Mouse (Mus musculus): Measurements from ENCODE around the gene Pink1. TPM values are rescaled to one million over a fixed set of nuclear protein-coding genes. Genes with fewer than 3 reads are reported as not detected.

Pink1 gene
- polyA plus RNA-seq, 1 experiment from 2014 or later = 24.1 TPM

- peak overlapping the region; percentile 75; the same call in 1 of the 2 replicates for H3K27ac ChIP-seq (ENCODE audit: low read length)
- H3K9me3 ChIP-seq (ENCODE audit: control insufficient read depth, low read depth, low read length) = no peaks in the 10 kb centered on the region
- H3K4me3 ChIP-seq (ENCODE audit: low read depth, low read length) = no peak overlapping the region
- no peaks in the 10 kb centered on the region for H3K36me3 ChIP-seq (ENCODE audit: control insufficient read depth, insufficient read depth, low read length)
- no peaks in the 10 kb centered on the region for H3K27me3 ChIP-seq (ENCODE audit: control insufficient read depth, insufficient read depth, low read length)
- no peak for ATAC-seq (ENCODE audit: insufficient number of reproducible peaks, insufficient read depth, low FRiP score, low read depth)
- 89% methylated on average over 3 of the region's 3 CpGs for WGBS
- H3K9ac ChIP-seq (replicated peaks; ENCODE audit: low read depth, low read length) = no peak overlapping the region
- H3K4me2 ChIP-seq (replicated peaks; ENCODE audit: low read depth, low read length) = no peak overlapping the region
- peaks cover 12% of the 10 kb centered on the region; the same call in 1 of the 2 replicates for H3K4me1 ChIP-seq (ENCODE audit: control insufficient read depth, insufficient read depth, low read length)
Observed at GRCm38 (mm10) chr4:138324451-138324850, 1.7 kb downstream of the Pink1 start.

DNA sequence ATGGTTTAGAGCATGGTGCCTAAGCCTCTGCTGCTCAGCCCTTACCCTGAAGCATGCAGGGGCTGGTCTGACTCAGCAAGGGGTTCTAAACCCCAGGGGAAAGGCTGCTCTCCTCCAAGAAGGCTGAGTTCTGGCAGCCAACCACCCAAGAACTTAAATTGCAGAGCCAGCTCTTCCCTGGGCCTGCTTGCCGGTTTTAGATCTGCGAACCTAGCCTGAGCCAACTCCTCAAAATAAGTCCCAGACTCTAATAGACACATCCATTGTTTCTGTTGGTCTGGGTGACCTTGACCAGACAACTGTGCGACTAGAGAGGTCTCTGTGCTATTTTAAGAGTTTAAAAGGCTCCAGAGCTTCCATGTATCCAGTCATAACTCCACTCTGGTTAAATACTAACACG lies 2.4 kb downstream of the Pink1 start:
- Histone ChIP-seq H3K4me1 (ENCODE audit: control insufficient read depth, insufficient read depth, low read length) (peaks cover 12% of the 10 kb centered on the region; the same call in 1 of the 2 replicates), H3K9ac (replicated peaks; ENCODE audit: low read depth, low read length) (no peak overlapping the region), H3K27ac (ENCODE audit: low read length) (peak overlapping the region; percentile 75), H3K4me3 (ENCODE audit: low read depth, low read length) (no peak overlapping the region), H3K4me2 (replicated peaks; ENCODE audit: low read depth, low read length) (no peak overlapping the region), H3K9me3 (ENCODE audit: control insufficient read depth, low read depth, low read length) (no peaks in the 10 kb centered on the region), H3K27me3 (ENCODE audit: control insufficient read depth, insufficient read depth, low read length) (no peaks in the 10 kb centered on the region), H3K36me3 (ENCODE audit: control insufficient read depth, insufficient read depth, low read length) (no peaks in the 10 kb centered on the region)
- ATAC-seq (ENCODE audit: insufficient number of reproducible peaks, insufficient read depth, low FRiP score, low read depth) = no peak
- 56% methylated on average over 4 of the region's 4 CpGs for WGBS

DNA sequence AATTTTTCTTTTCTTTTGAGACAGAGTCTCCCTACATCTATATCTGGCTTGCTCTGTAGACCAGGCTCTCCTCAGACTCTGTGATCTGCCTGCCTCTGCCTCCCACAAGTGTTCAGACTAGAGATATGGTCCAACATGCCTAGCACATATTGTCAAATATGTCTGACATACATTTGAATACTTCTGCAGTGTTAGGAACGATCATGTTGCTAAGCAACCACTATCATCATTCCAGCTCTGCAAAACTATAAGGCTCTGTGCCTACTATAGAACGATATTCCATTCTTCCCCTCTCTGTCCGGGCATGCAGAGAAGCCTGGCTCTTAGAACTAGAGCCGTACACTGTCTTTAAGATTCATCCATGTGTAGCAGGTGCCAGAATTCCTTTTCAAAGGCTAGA lies 3.4 kb downstream of the Pink1 start:
- ATAC-seq (ENCODE audit: insufficient number of reproducible peaks, insufficient read depth, low FRiP score, low read depth) = no peak
- Histone ChIP-seq H3K9ac (replicated peaks; ENCODE audit: low read depth, low read length) (no peak overlapping the region), H3K4me2 (replicated peaks; ENCODE audit: low read depth, low read length) (no peak overlapping the region), H3K36me3 (ENCODE audit: control insufficient read depth, insufficient read depth, low read length) (no peaks in the 10 kb centered on the region), H3K9me3 (ENCODE audit: control insufficient read depth, low read depth, low read length) (no peaks in the 10 kb centered on the region), H3K27ac (ENCODE audit: low read length) (no peak overlapping the region), H3K27me3 (ENCODE audit: control insufficient read depth, insufficient read depth, low read length) (no peaks in the 10 kb centered on the region), H3K4me3 (ENCODE audit: low read depth, low read length) (no peak overlapping the region), H3K4me1 (ENCODE audit: control insufficient read depth, insufficient read depth, low read length) (peaks cover 12% of the 10 kb centered on the region; the same call in 1 of the 2 replicates)
- WGBS = 63% methylated on average over 4 of the region's 4 CpGs

DNA sequence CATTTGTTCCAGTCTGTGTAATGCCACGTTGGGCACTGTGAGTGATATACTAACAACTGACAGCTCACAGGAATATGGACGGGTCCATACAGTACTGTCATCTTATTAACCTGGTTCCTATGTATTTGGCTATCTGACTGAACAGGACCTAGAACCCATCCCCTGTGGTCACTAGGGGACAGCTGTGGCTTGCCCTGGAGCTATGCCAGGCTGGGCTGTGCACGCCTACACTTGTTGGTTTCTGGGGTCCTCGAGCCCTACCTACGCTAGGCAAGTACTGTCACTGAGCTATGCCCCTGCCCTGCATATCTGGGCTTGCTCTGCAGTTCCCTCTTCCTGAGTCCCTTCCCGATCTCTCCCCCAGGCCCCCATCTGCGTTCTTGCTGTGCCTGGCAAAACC lies 4.6 kb downstream of the Pink1 start:
- Histone ChIP-seq H3K36me3 (ENCODE audit: control insufficient read depth, insufficient read depth, low read length) (no peaks in the 10 kb centered on the region), H3K27me3 (ENCODE audit: control insufficient read depth, insufficient read depth, low read length) (no peaks in the 10 kb centered on the region), H3K9ac (replicated peaks; ENCODE audit: low read depth, low read length) (no peak overlapping the region), H3K4me3 (ENCODE audit: low read depth, low read length) (no peak overlapping the region), H3K9me3 (ENCODE audit: control insufficient read depth, low read depth, low read length) (no peaks in the 10 kb centered on the region), H3K4me2 (replicated peaks; ENCODE audit: low read depth, low read length) (no peak overlapping the region), H3K4me1 (ENCODE audit: control insufficient read depth, insufficient read depth, low read length) (peaks cover 12% of the 10 kb centered on the region; the same call in 1 of the 2 replicates), H3K27ac (ENCODE audit: low read length) (peak overlapping the region; percentile 21; the same call in 1 of the 2 replicates)
- WGBS = 64% methylated on average over 7 of the region's 7 CpGs
- ATAC-seq (ENCODE audit: insufficient number of reproducible peaks, insufficient read depth, low FRiP score, low read depth) = no peak

DNA sequence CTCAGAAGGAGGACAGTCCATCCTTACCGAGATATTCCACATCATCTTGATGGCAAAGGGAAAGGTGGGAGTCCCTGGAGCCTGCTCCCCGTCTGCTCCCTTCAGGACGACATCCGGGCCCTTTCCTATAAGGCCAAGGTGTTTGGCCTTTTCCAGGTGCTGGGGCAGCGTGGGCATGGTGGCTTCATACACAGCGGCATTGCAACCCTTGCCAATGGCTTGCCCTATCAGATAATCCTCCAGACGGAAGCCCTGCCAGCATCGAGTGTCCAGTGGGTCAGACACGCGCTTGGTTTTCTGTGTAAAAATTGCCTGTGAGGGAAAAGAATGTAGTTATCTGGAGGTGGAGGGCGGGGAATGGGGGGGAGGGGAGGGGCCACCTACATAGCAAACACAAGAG lies 5.4 kb downstream of the Pink1 start:
- WGBS = 61% methylated on average over 11 of the region's 11 CpGs
- H3K4me2 ChIP-seq (replicated peaks; ENCODE audit: low read depth, low read length) = 0 out of 2 replicates have a peak overlapping the region, but pooled peaks have one; percentile 1
- H3K4me1 ChIP-seq (ENCODE audit: control insufficient read depth, insufficient read depth, low read length) = peaks cover 12% of the 10 kb centered on the region; the same call in 1 of the 2 replicates
- no peaks in the 10 kb centered on the region for H3K36me3 ChIP-seq (ENCODE audit: control insufficient read depth, insufficient read depth, low read length)
- ATAC-seq (ENCODE audit: insufficient number of reproducible peaks, insufficient read depth, low FRiP score, low read depth) = no peak
- H3K9me3 ChIP-seq (ENCODE audit: control insufficient read depth, low read depth, low read length) = no peaks in the 10 kb centered on the region
- H3K9ac ChIP-seq (replicated peaks; ENCODE audit: low read depth, low read length) = no peak overlapping the region
- no peaks in the 10 kb centered on the region for H3K27me3 ChIP-seq (ENCODE audit: control insufficient read depth, insufficient read depth, low read length)
- H3K4me3 ChIP-seq (ENCODE audit: low read depth, low read length) = no peak overlapping the region
- no peak overlapping the region; the same call in 1 of the 2 replicates for H3K27ac ChIP-seq (ENCODE audit: low read length)

- no peak overlapping the region for H3K27ac ChIP-seq (ENCODE audit: low read length)
- H3K36me3 ChIP-seq (ENCODE audit: control insufficient read depth, insufficient read depth, low read length) = no peaks in the 10 kb centered on the region
- H3K27me3 ChIP-seq (ENCODE audit: control insufficient read depth, insufficient read depth, low read length) = no peaks in the 10 kb centered on the region
- no peaks in the 10 kb centered on the region for H3K9me3 ChIP-seq (ENCODE audit: control insufficient read depth, low read depth, low read length)
- no peak overlapping the region for H3K4me2 ChIP-seq (replicated peaks; ENCODE audit: low read depth, low read length)
- no peak overlapping the region for H3K4me3 ChIP-seq (ENCODE audit: low read depth, low read length)
- H3K4me1 ChIP-seq (ENCODE audit: control insufficient read depth, insufficient read depth, low read length) = peaks cover 12% of the 10 kb centered on the region; the same call in 1 of the 2 replicates
- WGBS = 36% methylated on average over 10 of the region's 10 CpGs
- no peak for ATAC-seq (ENCODE audit: insufficient number of reproducible peaks, insufficient read depth, low FRiP score, low read depth)
- H3K9ac ChIP-seq (replicated peaks; ENCODE audit: low read depth, low read length) = no peak overlapping the region
Observed at GRCm38 (mm10) chr4:138319508-138319907, 6.6 kb downstream of the Pink1 start.

- Histone ChIP-seq H3K9me3 (ENCODE audit: control insufficient read depth, low read depth, low read length) (no peaks in the 10 kb centered on the region), H3K4me3 (ENCODE audit: low read depth, low read length) (no peak overlapping the region), H3K4me1 (ENCODE audit: control insufficient read depth, insufficient read depth, low read length) (peaks cover 10% of the 10 kb centered on the region; the same call in 1 of the 2 replicates), H3K36me3 (ENCODE audit: control insufficient read depth, insufficient read depth, low read length) (no peaks in the 10 kb centered on the region; the same call in 1 of the 2 replicates), H3K27ac (ENCODE audit: low read length) (no peak overlapping the region), H3K27me3 (ENCODE audit: control insufficient read depth, insufficient read depth, low read length) (no peaks in the 10 kb centered on the region), H3K9ac (replicated peaks; ENCODE audit: low read depth, low read length) (no peak overlapping the region), H3K4me2 (replicated peaks; ENCODE audit: low read depth, low read length) (no peak overlapping the region)
- ATAC-seq (ENCODE audit: insufficient number of reproducible peaks, insufficient read depth, low FRiP score, low read depth) = 0 out of 2 replicates have a peak, but pooled peaks have one; percentile 39
- 53% methylated on average over 6 of the region's 6 CpGs for WGBS
Observed at GRCm38 (mm10) chr4:138318509-138319266, 7.4 kb downstream of the Pink1 start.

DNA sequence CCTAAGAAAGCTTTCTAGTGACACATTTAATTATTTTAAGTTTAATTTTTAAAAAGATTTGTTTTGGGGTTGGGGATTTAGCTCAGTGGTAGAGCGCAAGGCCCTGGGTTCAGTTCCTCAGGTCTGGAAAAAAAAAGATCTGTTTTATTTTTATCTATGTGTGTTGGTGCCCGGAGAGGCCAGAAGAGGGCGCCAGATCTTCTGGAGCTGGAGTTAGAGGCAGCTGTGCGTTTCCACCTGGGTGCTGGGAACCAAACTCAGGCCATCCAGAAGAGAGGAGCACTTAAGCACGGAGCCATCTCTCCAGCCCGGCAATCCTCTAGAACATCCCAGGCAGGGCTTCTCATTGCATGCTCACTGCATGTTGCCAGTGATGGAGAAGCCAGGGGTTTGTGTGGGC lies 9.7 kb downstream of the Pink1 start:
- peaks cover 16% of the 10 kb centered on the region; the same call in 1 of the 2 replicates for H3K36me3 ChIP-seq (ENCODE audit: control insufficient read depth, insufficient read depth, low read length)
- H3K4me1 ChIP-seq (ENCODE audit: control insufficient read depth, insufficient read depth, low read length) = 0 out of 2 replicates have a peak, but pooled peaks cover 2% of the 10 kb centered on the region
- H3K4me2 ChIP-seq (replicated peaks; ENCODE audit: low read depth, low read length) = no peak overlapping the region
- 92% methylated on average over 6 of the region's 6 CpGs for WGBS
- no peak for ATAC-seq (ENCODE audit: insufficient number of reproducible peaks, insufficient read depth, low FRiP score, low read depth)
- no peak overlapping the region for H3K9ac ChIP-seq (replicated peaks; ENCODE audit: low read depth, low read length)
- no peaks in the 10 kb centered on the region for H3K27me3 ChIP-seq (ENCODE audit: control insufficient read depth, insufficient read depth, low read length)
- H3K4me3 ChIP-seq (ENCODE audit: low read depth, low read length) = no peak overlapping the region
- H3K27ac ChIP-seq (ENCODE audit: low read length) = no peak overlapping the region
- H3K9me3 ChIP-seq (ENCODE audit: control insufficient read depth, low read depth, low read length) = no peaks in the 10 kb centered on the region
